Mouse (Mus musculus): ENCODE measurements at regions not wholly inside any gene's neighbourhood (a gene's known extent, or its start where the extent isn't known, plus 50 kb on each side); places are given as distances from the start of the nearest gene placed in this dataset.

GRCm38 (mm10) chr4:124455511-124456338 is 154.9 kb downstream of the 3100002H09Rik start:
- intact Hi-C loops (cut with DNase I): no loop called here
- DNase-seq (ENCODE audit: low spot score in 2 of 2): no peak

GRCm38 (mm10) chr4:124451131-124451530 is 159.5 kb downstream of the 3100002H09Rik start:
- DNase-seq (ENCODE audit: low spot score in 2 of 2): peak; percentile 17 to 40
- intact Hi-C loops (cut with DNase I): no loop called here

GRCm38 (mm10) chr4:124446615-124447014 is 164.0 kb downstream of the 3100002H09Rik start:
- intact Hi-C loops (cut with DNase I): no loop called here
- no peak for DNase-seq (ENCODE audit: low spot score in 2 of 2)

GRCm38 (mm10) chr4:124443613-124444108 is 166.9 kb downstream of the 3100002H09Rik start:
- intact Hi-C loops (cut with DNase I): no loop called here
- no peak for DNase-seq (ENCODE audit: low spot score in 2 of 2)

- intact Hi-C loops (cut with DNase I): no loop called here
- DNase-seq (ENCODE audit: low spot score in 2 of 2): no peak
Measured at GRCm38 (mm10) chr4:124443130-124443503, 167.5 kb downstream of the 3100002H09Rik start.

- no peak for DNase-seq (ENCODE audit: low spot score in 2 of 2)
- intact Hi-C loops (cut with DNase I): no loop called here
Measured at GRCm38 (mm10) chr4:124442491-124443129, 168.0 kb downstream of the 3100002H09Rik start.

- DNase-seq (ENCODE audit: low spot score in 2 of 2): no peak
- intact Hi-C loops (cut with DNase I): no loop called here
Measured at GRCm38 (mm10) chr4:124441737-124442487, 168.7 kb downstream of the 3100002H09Rik start.

- DNase-seq (ENCODE audit: low spot score in 2 of 2): no peak
- intact Hi-C loops (cut with DNase I): no loop called here
Measured at GRCm38 (mm10) chr4:124435040-124435434, 175.6 kb downstream of the 3100002H09Rik start.

GRCm38 (mm10) chr4:124434059-124435039 is 176.3 kb downstream of the 3100002H09Rik start:
- DNase-seq (ENCODE audit: low spot score in 2 of 2): no peak
- intact Hi-C loops (cut with DNase I): no loop called here

- intact Hi-C loops (cut with DNase I): no loop called here
- DNase-seq (ENCODE audit: low spot score in 2 of 2): no peak
Measured at GRCm38 (mm10) chr4:124433506-124433905, 177.1 kb downstream of the 3100002H09Rik start.

GRCm38 (mm10) chr4:124431193-124431592 is 179.4 kb downstream of the 3100002H09Rik start:
- DNase-seq (ENCODE audit: low spot score in 2 of 2): no peak
- intact Hi-C loops (cut with DNase I): no loop called here

- DNase-seq (ENCODE audit: low spot score in 2 of 2): no peak
- intact Hi-C loops (cut with DNase I): no loop called here
Measured at GRCm38 (mm10) chr4:124428844-124429243, 181.8 kb downstream of the 3100002H09Rik start.

- no peak for DNase-seq (ENCODE audit: low spot score in 2 of 2)
- intact Hi-C loops (cut with DNase I): no loop called here
Measured at GRCm38 (mm10) chr4:124422406-124422805, 188.2 kb downstream of the 3100002H09Rik start.

- intact Hi-C loops (cut with DNase I): no loop called here
- no peak for DNase-seq (ENCODE audit: low spot score in 2 of 2)
Measured at GRCm38 (mm10) chr4:124418431-124418830, 192.2 kb downstream of the 3100002H09Rik start.

- intact Hi-C loops (cut with DNase I): no loop called here
- DNase-seq (ENCODE audit: low spot score in 2 of 2): no peak
Measured at GRCm38 (mm10) chr4:124417176-124417575, 193.4 kb downstream of the 3100002H09Rik start.

- no peak for DNase-seq (ENCODE audit: low spot score in 2 of 2)
- intact Hi-C loops (cut with DNase I): no loop called here
Measured at GRCm38 (mm10) chr4:124416266-124416665, 194.3 kb downstream of the 3100002H09Rik start.

- intact Hi-C loops (cut with DNase I): no loop called here
- no peak for DNase-seq (ENCODE audit: low spot score in 2 of 2)
Measured at GRCm38 (mm10) chr4:124414386-124414785, 196.2 kb downstream of the 3100002H09Rik start.

- DNase-seq (ENCODE audit: low spot score in 2 of 2): peak in 1 of 2 experiments; percentile 63
- intact Hi-C loops (cut with DNase I): no loop called here
Measured at GRCm38 (mm10) chr4:124409279-124409678, 201.3 kb downstream of the 3100002H09Rik start.

GRCm38 (mm10) chr4:124402075-124402474 is 208.5 kb downstream of the 3100002H09Rik start:
- DNase-seq (ENCODE audit: low spot score in 2 of 2): no peak
- intact Hi-C loops (cut with DNase I): no loop called here
